Mouse (Mus musculus) hindlimb bud, embryonic 11.5 days (tissue): Measurements from ENCODE around the gene Defb10.
"Not testable (repeated sequence)": the region's sequence is repeated elsewhere in the genome, so short reads cannot be mapped to it uniquely, and the experiment has no call there.

ENCODE experiments used
- DNase-seq: peaks from one replicate; pipeline ENCODE4 v3.0.0-alpha.2; 2012; ENCODE audit warnings: low read depth, low spot score; ENCODE audit errors: extremely low spot score

The Defb10 gene

GRCm38 (mm10) chr8:21858586-21858985 lies at the start of gene Defb10:
Defb10 (plus strand) TSS chr8:21858901.
- DNase-seq, result not testable (repeated sequence)

DNA sequence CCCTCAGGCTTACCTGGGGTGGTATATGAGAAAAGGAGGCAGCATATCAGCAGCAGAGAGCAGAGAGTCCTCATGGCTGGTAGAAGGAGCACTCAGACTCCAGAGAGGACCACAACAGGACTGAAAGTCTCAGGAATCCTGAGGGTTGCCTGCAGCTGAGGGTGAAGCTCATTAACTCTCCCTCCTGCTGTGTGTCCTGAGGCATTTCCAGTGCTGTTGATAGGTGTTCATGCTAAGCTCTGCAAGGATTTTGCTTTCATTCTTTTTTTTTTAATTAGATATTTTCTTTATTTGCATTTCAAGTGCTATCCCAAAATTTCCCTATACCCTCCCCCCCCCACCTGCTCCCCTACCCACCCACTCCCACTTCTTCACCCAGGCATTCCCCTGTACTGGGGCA lies 26.6 kb downstream of the Defb10 start, which contains the start of gene Defb9:
Gene Defb9 (minus strand): TSS at position 101 of the 400 bp plus-strand sequence.
- not testable (repeated sequence) for DNase-seq

DNA sequence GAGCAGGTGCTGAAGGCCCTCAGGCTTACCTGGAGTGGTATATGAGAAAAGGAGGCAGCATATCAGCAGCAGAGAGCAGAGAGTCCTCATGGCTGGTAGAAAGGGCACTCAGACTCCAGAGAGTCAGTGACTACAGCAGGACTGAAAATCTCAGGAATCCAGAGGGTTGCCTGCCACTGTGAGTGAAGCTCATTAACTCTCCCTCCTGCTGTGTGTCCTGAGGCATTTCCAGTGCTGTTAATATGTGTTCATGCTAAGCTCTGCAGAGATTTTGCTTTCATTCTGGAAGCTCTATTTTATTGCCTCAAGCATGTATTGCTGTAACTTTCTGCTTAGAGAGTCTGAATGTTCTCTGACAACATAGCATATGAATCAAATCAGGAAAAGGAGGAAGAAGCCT lies 47.6 kb downstream of the Defb10 start, which contains the start of gene Defb11:
Gene Defb11 (minus strand): TSS at position 123 of the 400 bp plus-strand sequence.
- not testable (repeated sequence) for DNase-seq
